Mouse (Mus musculus) small intestine, adult 2 months (tissue): ENCODE data around the gene Fam160b1.

Experiments used
- CTCF ChIP-seq: fragments of 200-500 bp; IDR thresholded peaks from 2 replicates; pipeline ENCODE4 v1.5.1; 2012; ENCODE audit warnings: low read depth, mild to moderate bottlenecking, control low read depth, inconsistent platforms, low read length, moderate library complexity, mixed read lengths; ENCODE audit not compliant: insufficient replicate concordance, insufficient read length; ENCODE audit errors: extremely low read depth
- POLR2A ChIP-seq: fragments of 200-500 bp; IDR thresholded peaks from 2 replicates; pipeline ENCODE4 v1.6.1; 2012; ENCODE audit warnings: low read depth, mild to moderate bottlenecking, control low read depth, inconsistent platforms, low read length, moderate library complexity

- TF ChIP-seq POLR2A (no peak), CTCF (no peak)
Measured at GRCm38 (mm10) chr19:57426841-57427240, 66.4 kb downstream of the Fam160b1 start.
